Mouse (Mus musculus): ENCODE results near the gene Csad.
A peak's percentile ranks its signal among the peaks of the same experiment; 100 is the strongest.

Gene Csad

GRCm38 (mm10) chr15:102204674-102205505 is at the start of gene Csad:
Csad (minus strand) TSS chr15:102204724.
- DNase-seq (ENCODE audit: low spot score): no peak

GRCm38 (mm10) chr15:102250521-102250920 is 46.0 kb upstream of the Csad start:
- DNase-seq (ENCODE audit: low spot score): no peak

GRCm38 (mm10) chr15:102249967-102250366 is 45.4 kb upstream of the Csad start:
- no peak for DNase-seq (ENCODE audit: low spot score)

- DNase-seq (ENCODE audit: low spot score): peak; percentile 68
These were observed 44.7 kb upstream of the Csad start for GRCm38 (mm10) chr15:102249251-102249691.

DNA sequence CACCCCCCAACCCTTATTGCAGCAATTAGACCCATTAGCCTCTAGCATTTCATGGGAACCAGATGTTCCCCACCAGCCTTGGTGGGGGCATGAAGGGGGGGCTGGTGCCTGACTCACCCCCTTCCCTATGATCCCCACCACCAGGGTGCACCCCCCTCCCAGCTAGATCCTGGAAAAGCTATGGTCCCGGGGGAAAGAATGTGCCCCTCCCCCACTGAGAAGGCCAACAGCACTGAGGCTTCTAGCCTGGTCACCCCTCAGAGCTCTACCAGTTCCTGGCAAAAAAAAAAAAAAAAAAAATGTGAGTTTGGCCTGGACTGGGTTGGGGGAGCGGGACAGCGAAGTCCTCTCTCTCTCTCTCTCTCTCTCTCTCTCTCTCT is 44.3 kb upstream of the Csad start:
- peak; percentile 73 for DNase-seq (ENCODE audit: low spot score)

DNA sequence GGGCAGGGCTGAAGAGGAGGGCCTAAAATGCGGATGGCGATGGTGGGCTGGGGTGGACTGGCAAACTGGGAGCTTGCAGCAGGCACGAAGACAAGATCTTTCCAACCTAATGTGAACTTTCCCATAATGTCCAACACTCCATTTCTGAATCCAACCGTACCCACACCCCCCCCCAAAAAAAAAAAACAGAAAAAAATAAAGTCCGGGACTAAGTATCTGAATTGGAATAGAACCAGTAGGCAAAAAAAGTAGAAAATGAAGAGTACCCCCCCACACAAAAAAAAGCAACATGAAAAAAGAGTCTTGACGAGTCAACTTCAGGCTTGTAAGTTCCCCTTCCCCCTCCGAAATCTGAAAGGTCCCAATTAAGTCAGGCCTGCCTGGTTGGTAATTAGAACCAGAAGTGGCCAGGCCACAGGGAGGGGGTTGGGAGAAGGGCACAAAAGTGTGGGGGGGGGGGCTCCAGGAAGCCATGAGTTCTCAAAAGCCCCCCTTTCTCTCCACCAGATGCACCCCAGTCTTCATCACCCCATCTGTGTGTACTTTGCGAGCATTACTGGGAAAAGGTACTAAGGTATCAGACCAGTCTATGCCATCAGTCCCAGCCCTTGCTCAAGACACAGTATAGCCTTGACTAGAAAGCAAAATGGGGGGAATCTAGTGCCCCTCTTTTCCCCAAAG is 43.7 kb upstream of the Csad start:
- DNase-seq (ENCODE audit: low spot score): peak; percentile 74

DNA sequence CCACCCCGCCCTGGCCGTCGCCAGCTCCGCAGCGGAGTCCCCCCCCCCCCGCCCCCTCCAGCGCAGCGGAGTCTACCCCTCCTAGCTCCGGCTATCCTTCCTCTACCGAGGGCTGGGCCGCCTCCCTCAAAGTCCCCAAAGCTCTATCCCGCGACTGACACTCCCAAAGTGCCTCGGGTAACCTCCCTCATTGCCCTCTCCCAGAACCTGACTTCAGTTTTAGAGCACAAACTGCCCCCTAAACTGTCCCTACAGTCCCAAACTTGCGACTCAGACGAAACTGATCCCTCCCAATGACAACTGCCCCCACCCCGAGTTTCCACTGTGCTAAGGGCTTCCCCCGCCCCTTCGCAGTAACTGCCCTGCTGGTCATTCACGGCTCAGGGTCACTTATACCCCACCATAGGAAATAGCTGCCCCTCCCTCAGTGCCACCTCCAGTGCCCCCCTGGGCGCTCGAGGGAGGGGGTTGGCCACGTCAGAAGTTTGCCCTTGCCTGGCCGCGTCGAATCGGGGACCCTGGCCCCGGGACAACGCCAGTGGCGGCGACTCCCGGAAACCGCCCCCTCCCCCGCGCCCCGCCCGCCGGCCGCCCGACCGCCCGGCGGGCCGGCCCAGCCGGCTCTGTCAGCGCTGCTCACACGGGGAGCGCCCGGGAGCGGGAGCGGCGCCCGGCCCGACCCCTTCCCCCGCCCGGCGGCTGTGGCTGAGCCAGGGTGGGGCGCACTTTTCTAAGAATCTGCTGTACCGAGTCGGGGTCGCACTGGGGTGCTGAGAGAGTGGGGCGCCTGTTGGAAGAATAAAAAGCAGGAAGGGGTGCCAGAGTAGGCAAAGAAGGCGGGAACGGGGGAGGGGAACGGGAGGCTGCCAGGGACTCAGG is 43.0 kb upstream of the Csad start:
- peak; percentile 81 for DNase-seq (ENCODE audit: low spot score)

DNA sequence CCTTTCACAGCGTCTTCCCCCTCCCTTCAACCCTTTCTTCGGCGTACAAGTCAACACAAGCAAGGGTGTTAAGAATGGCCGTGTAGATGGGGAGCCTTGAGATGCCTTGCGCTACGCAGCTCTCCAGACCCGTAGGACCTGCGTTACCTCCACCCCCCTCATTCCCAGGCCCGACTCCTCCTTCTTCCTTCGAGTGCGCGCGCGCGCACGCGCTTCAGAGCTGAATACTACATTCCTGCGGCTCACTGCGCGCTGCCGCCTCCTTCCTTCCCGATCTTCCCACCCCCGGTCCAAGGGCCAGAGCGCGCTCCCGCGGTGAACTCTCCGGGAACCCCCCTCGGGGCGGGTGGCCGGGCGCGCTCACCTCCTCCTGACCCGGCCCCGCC is 42.3 kb upstream of the Csad start:
- peak; percentile 97 for DNase-seq (ENCODE audit: low spot score)

- DNase-seq (ENCODE audit: low spot score): peak; percentile 85
These were observed 41.6 kb upstream of the Csad start for GRCm38 (mm10) chr15:102245891-102246741.

GRCm38 (mm10) chr15:102245461-102245881 is 40.9 kb upstream of the Csad start:
- no peak for DNase-seq (ENCODE audit: low spot score)

- DNase-seq (ENCODE audit: low spot score): no peak
These were observed 40.0 kb upstream of the Csad start for GRCm38 (mm10) chr15:102244306-102245191.

DNA sequence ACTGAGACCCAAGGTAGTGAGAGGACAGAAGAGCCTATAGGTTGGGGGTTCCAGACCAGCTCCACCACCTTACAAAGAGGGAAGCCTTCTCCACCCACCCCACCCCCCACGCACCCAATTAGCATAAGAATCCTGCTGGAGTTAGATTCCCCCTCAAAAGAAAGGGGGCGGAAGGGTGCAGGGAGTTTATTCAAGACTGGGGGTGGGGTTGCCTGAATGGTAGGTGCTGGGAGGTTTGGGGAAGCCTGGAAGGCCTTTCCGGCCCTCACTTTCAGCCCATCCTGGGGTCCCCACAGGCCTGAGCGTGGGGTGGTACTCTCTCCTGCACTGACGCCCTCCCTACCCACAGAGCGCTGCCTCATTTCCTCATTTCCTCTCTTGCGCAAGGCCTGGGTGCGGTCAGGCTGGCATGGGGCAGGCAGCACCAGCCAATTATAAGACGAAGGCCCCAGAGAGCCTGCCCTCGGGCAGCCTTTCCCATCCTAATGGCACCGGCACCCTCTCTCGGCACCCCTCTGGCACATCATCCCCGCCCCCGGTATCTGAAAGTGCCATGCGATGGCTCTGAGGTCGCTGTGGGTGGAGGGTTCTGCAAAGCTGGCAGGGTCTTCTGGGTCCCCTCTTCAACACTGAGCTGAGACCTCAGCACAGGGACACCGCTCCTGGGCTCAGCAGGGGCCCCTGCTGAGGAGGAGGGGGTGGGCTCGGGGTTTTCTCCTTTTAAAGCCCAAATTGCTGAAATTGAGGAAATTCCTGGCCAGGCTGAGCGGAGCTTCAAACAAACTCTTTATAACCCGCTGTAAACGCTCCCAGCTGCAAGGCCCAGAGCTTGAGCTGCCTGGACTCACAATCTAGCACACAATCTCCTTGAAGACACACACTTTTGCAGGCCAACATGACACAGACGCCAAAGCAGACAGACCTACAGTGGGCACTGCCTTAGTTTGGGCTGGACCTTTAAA is 39.0 kb upstream of the Csad start:
- peak; percentile 58 for DNase-seq (ENCODE audit: low spot score)

DNA sequence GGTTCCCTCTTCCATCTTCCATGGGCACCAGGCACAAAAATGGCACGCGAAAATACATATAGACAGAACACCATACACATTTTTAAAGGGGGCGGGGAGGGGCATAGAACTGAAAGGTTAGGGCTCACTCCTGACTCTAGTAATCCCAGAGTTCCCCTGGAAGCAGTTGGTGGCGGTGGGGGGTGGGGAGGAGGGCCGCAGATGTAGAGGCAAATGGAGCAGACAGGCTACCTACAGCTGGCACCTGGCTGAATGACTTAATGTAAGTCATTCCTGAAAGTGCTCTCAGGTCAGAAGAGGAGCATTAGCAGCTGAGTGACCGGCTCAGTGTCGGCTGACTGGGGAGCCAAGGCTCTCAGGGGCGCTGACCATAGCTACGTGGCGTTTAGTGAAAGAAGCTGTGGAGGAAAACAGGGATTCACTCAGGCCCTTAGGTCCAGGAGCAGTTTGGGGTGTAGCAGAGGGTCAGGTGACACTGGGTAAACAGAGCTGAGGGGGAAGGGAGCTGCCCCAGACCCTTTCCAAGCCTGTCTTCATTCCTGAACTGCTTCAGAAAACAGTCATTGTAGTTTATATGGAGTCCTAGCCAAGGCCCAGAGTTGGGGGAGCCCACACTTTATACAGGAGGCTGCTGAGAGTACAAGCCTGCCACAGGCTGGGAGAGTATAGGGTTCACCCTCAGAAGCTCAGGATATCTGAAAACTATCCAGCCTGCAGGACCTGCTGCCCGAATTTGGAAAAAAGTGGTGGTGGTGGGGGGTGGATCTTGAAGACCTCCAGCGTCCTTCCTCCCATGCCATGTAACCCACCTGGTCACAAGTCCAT is 38.1 kb upstream of the Csad start:
- no peak for DNase-seq (ENCODE audit: low spot score)

DNA sequence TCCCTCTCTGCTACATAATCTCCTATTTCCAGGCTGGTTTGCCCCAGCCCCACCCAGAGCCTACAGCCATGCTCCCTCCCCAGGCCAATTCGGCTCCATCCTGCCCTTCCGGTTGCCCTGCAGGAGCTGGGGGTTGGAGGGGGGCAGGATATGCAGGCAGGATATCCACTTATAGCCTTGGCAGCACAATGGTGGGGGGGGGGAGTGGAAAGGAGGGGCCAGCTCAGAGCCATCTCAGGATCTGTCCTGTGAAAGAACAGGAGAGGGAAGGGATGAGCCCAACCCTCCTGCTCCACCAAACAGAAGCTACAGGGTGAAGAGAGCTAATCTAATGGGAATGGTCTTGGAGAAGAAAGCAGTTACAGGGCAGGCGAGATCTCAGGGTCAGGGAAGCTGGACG is 36.1 kb upstream of the Csad start:
- no peak for DNase-seq (ENCODE audit: low spot score)

GRCm38 (mm10) chr15:102239851-102240250 is 35.3 kb upstream of the Csad start:
- no peak for DNase-seq (ENCODE audit: low spot score)

DNA sequence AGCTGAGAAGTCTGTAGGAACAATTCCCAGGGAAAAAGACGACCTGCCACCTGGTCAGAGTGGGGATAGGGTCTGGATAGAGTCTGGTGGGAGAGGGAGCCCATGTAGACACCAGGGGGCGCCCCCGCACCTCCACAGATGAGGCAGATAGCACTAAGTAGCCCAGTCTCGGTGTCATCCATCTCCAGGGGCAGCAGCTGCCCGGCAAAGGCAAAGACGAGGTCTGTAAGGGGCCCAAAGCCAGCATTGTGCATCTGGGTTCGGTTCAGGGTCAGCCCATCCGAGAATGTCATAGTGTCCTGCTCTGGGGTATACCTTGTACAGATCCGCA is 34.7 kb upstream of the Csad start:
- peak; percentile 90 for DNase-seq (ENCODE audit: low spot score)

GRCm38 (mm10) chr15:102238543-102239259 is 34.2 kb upstream of the Csad start:
- DNase-seq (ENCODE audit: low spot score): no peak

Data from embryo, embryonic 10.5 days (tissue).